Mouse (Mus musculus) C2C12 (cell line): Measurements from ENCODE around the gene Mpp6. TPM values are rescaled to one million over a fixed set of nuclear protein-coding genes. Genes with fewer than 3 reads are reported as not detected.

Source experiments
- H3K27me3 ChIP-seq: one replicate; pipeline ENCODE4 v1.6.1; 2011; ENCODE audit not compliant: control insufficient read depth, insufficient read depth, insufficient read length
- H3K36me3 ChIP-seq: one replicate; pipeline ENCODE4 v1.6.1; 2011; ENCODE audit not compliant: control insufficient read depth, insufficient read depth
- H3K4me3 ChIP-seq: one replicate; pipeline ENCODE4 v1.5.1; 2011; ENCODE audit warnings: mild to moderate bottlenecking, control low read depth; ENCODE audit not compliant: poor library complexity, insufficient read depth, severe bottlenecking
- H3K79me2 ChIP-seq: one replicate; pipeline ENCODE4 v1.6.1; 2011; ENCODE audit not compliant: control insufficient read depth, insufficient read depth
- H3K79me3 ChIP-seq: one replicate; pipeline ENCODE4 v1.6.1; 2011; ENCODE audit warnings: low read depth, control low read depth
- H3ac ChIP-seq: one replicate; pipeline ENCODE3; 2011; ENCODE audit warnings: low read depth; ENCODE audit not compliant: control insufficient read depth, insufficient read length
- CEBPB ChIP-seq: IDR thresholded peaks from one replicate; pipeline ENCODE4 v1.6.1; 2011; ENCODE audit warnings: low read depth, mild to moderate bottlenecking, control low read depth, moderate library complexity
- CTCF ChIP-seq: IDR thresholded peaks from one replicate; pipeline ENCODE4 v1.5.1; 2011; ENCODE audit not compliant: control insufficient read depth, insufficient read depth, insufficient read length
- FOSL1 ChIP-seq: IDR thresholded peaks from one replicate; pipeline ENCODE4 v1.8.0; 2011; ENCODE audit warnings: mild to moderate bottlenecking, low read length; ENCODE audit not compliant: poor library complexity, insufficient read depth, severe bottlenecking
- MAX ChIP-seq: IDR thresholded peaks from one replicate; pipeline ENCODE4 v1.6.1; 2011; ENCODE audit warnings: mild to moderate bottlenecking, control low read depth
- MYOD1 ChIP-seq: IDR thresholded peaks from one replicate; pipeline ENCODE4 v1.6.1; 2011; ENCODE audit warnings: low read depth; ENCODE audit not compliant: control insufficient read depth, insufficient read length
- MYOG ChIP-seq: IDR thresholded peaks from one replicate; pipeline ENCODE4 v1.6.1; 2011; ENCODE audit not compliant: control insufficient read depth, insufficient read length; ENCODE audit errors: extremely low read depth
- USF1 ChIP-seq: IDR thresholded peaks from one replicate; pipeline ENCODE4 v1.6.1; 2011; ENCODE audit warnings: low read depth, mild to moderate bottlenecking, control low read depth, moderate library complexity
- polyA plus RNA-seq: library from polyadenylated mRNA; unstranded; fragments of >200 nt; fragmentation: generic; extraction: Trizol; gene quantifications from one replicate; pipeline ENCODE4 v1.2.1, GENCODE M21; 2012; ENCODE audit warnings: missing spikeins

The Mpp6 gene
- polyA plus RNA-seq, 1 experiment: 22.6 TPM

- no peak overlapping the region for H3K4me3 ChIP-seq
- no peaks in the 10 kb centered on the region for H3K27me3 ChIP-seq
- TF ChIP-seq MYOD1 (no peak), CTCF (no peak), FOSL1 (no peak), MYOG (no peak), CEBPB (no peak), USF1 (no peak), MAX (no peak)
- H3ac ChIP-seq: no peak overlapping the region
- H3K36me3 ChIP-seq: peaks cover 56% of the 10 kb centered on the region
- H3K79me3 ChIP-seq: peaks cover 22% of the 10 kb centered on the region
- peaks cover 51% of the 10 kb centered on the region for H3K79me2 ChIP-seq
Measured at GRCm38 (mm10) chr6:50247356-50247755, 137.3 kb downstream of the Mpp6 start.

DNA sequence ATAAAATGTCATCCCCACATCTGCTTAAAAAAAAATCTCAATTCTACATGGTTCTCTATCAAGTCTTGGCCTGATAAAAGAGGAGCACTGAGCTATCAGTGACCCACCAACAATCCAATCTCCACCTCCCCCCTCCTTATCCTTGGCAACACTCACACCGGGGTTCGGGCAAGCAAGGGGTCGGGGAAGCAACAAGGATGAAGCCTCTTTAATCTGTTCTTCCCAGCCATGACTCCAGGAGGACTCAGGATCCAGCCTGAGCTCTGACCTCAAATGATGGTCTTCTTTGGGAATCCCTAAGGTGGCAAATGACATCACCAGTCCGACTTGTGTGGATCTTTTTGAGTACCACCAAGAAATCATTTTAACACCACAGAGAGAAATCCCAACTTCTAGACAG lies 137.8 kb downstream of the Mpp6 start:
- no peak for TF ChIP-seq MAX
- TF ChIP-seq CEBPB: no peak
- TF ChIP-seq MYOG: no peak
- TF ChIP-seq CTCF: no peak
- no peak for TF ChIP-seq MYOD1
- no peak for TF ChIP-seq FOSL1
- TF ChIP-seq USF1: no peak

More for the DNA sequence above, 137.8 kb downstream of the Mpp6 start:
- Histone ChIP-seq H3K79me3 (peaks cover 27% of the 10 kb centered on the region), H3K27me3 (no peaks in the 10 kb centered on the region), H3K79me2 (peaks cover 56% of the 10 kb centered on the region), H3K36me3 (peaks cover 56% of the 10 kb centered on the region), H3K4me3 (no peak overlapping the region), H3ac (no peak overlapping the region)

Other genes with a start within 250 kb of the Mpp6 start
- gene Gsdme, start 153.6 kb downstream of the Mpp6 start, polyA plus RNA-seq: 22.3 TPM